Mouse (Mus musculus) neural tube, embryonic 13.5 days (tissue): Measurements from ENCODE around the gene Iqcn. TPM values are rescaled to one million over a fixed set of nuclear protein-coding genes. Genes with fewer than 3 reads are reported as not detected.

Source experiments
- ATAC-seq: fragments of 200-750 bp; cut with Nextera tagmentation; 2 replicates; pipeline ENCODE4 v1.8.0; 2017; ENCODE audit warnings: low read depth, mild to moderate bottlenecking, moderate TSS enrichment, moderate library complexity
- H3K27ac ChIP-seq: fragments of 300-500 bp; sonication (generic); replicated peaks from 2 replicates; pipeline ENCODE4 v1.5.1; 2015; ENCODE audit warnings: moderate library complexity, mild to moderate bottlenecking, inconsistent platforms
- H3K27me3 ChIP-seq: fragments of 300-500 bp; sonication (generic); 2 replicates; pipeline ENCODE4 v1.6.1; 2015; ENCODE audit warnings: mild to moderate bottlenecking, inconsistent platforms
- H3K36me3 ChIP-seq: fragments of 300-500 bp; sonication (generic); 2 replicates; pipeline ENCODE4 v1.6.1; 2015; ENCODE audit warnings: mild to moderate bottlenecking, inconsistent platforms
- H3K4me1 ChIP-seq: fragments of 300-500 bp; sonication (generic); replicated peaks from 2 replicates; pipeline ENCODE4 v1.6.1; 2015; ENCODE audit warnings: inconsistent platforms
- H3K4me2 ChIP-seq: fragments of 300-500 bp; sonication (generic); 2 replicates; pipeline ENCODE4 v1.6.1; 2015; ENCODE audit warnings: inconsistent platforms, mild to moderate bottlenecking, moderate library complexity
- H3K4me3 ChIP-seq: fragments of 300-500 bp; sonication (generic); 2 replicates; pipeline ENCODE4 v1.5.1; 2015; ENCODE audit warnings: mild to moderate bottlenecking, inconsistent platforms
- H3K9ac ChIP-seq: fragments of 300-500 bp; sonication (generic); 2 replicates; pipeline ENCODE4 v1.6.1; 2015; ENCODE audit warnings: moderate library complexity, mild to moderate bottlenecking, inconsistent platforms
- H3K9me3 ChIP-seq: fragments of 300-500 bp; sonication (generic); 2 replicates; pipeline ENCODE4 v1.6.1; 2016; ENCODE audit warnings: inconsistent platforms
- WGBS: fragments of 180-500 bp; shearing (Covaris S2); methylation state at CpG from one replicate; pipeline ENCODE4 v1.1.7; 2015; 5-methylcytosine and 5-hydroxymethylcytosine counted together
- polyA plus RNA-seq: library from polyadenylated mRNA; unstranded; fragments of >200 nt; fragmentation: Nextera tagmentation; extraction: Ambion mirVana; gene quantifications from 2 replicates; pipeline ENCODE4 v1.2.1, GENCODE M21; 2015

Gene Iqcn
- polyA plus RNA-seq, 1 experiment from 2014 or later = 0.17 TPM

GRCm38 (mm10) chr8:70744806-70745205, 41.5 kb downstream of the Iqcn start:
- H3K27ac ChIP-seq = no peak overlapping the region
- H3K36me3 ChIP-seq = no peaks in the 10 kb centered on the region
- H3K4me2 ChIP-seq = peak overlapping the region; percentile 54; the same call in 1 of the 2 replicates
- ATAC-seq = no peak
- WGBS = 51% methylated on average over 11 of the region's 11 CpGs
- H3K9me3 ChIP-seq = no peaks in the 10 kb centered on the region
- H3K4me3 ChIP-seq = no peak overlapping the region
- peaks cover 19% of the 10 kb centered on the region for H3K4me1 ChIP-seq
- peaks cover 100% of the 10 kb centered on the region for H3K27me3 ChIP-seq
- H3K9ac ChIP-seq = no peak overlapping the region

- Histone ChIP-seq H3K27ac (no peak overlapping the region), H3K4me2 (no peak overlapping the region), H3K36me3 (no peaks in the 10 kb centered on the region), H3K9me3 (no peaks in the 10 kb centered on the region), H3K4me1 (peaks cover 19% of the 10 kb centered on the region), H3K9ac (no peak overlapping the region), H3K4me3 (no peak overlapping the region), H3K27me3 (peaks cover 94% of the 10 kb centered on the region)
- no peak for ATAC-seq
- WGBS = 55% methylated on average over 19 of the region's 19 CpGs
These were observed 42.5 kb downstream of the Iqcn start for GRCm38 (mm10) chr8:70745691-70746220.

GRCm38 (mm10) chr8:70746676-70747075, 43.4 kb downstream of the Iqcn start:
- Histone ChIP-seq H3K4me3 (no peak overlapping the region), H3K27ac (no peak overlapping the region), H3K9me3 (no peaks in the 10 kb centered on the region), H3K4me1 (peaks cover 19% of the 10 kb centered on the region), H3K9ac (no peak overlapping the region), H3K27me3 (peaks cover 85% of the 10 kb centered on the region), H3K36me3 (no peaks in the 10 kb centered on the region), H3K4me2 (no peak overlapping the region)
- 77% methylated on average over 9 of the region's 9 CpGs for WGBS
- ATAC-seq = no peak

- ATAC-seq = no peak
- H3K4me3 ChIP-seq = no peak overlapping the region
- WGBS = 85% methylated on average over 18 of the region's 18 CpGs
- no peaks in the 10 kb centered on the region for H3K9me3 ChIP-seq
- no peak overlapping the region for H3K4me2 ChIP-seq
- no peak overlapping the region for H3K9ac ChIP-seq
- no peak overlapping the region for H3K27ac ChIP-seq
- H3K36me3 ChIP-seq = no peaks in the 10 kb centered on the region
- peaks cover 78% of the 10 kb centered on the region for H3K27me3 ChIP-seq
- H3K4me1 ChIP-seq = peaks cover 19% of the 10 kb centered on the region
These were observed 44.1 kb downstream of the Iqcn start for GRCm38 (mm10) chr8:70747211-70747890.

GRCm38 (mm10) chr8:70748246-70749096, 45.2 kb downstream of the Iqcn start:
- no peaks in the 10 kb centered on the region for H3K36me3 ChIP-seq
- peaks cover 20% of the 10 kb centered on the region for H3K4me1 ChIP-seq
- peaks cover 67% of the 10 kb centered on the region for H3K27me3 ChIP-seq
- no peak overlapping the region for H3K27ac ChIP-seq
- 86% methylated on average over 23 of the region's 23 CpGs for WGBS
- no peak overlapping the region for H3K4me3 ChIP-seq
- H3K4me2 ChIP-seq = no peak overlapping the region
- no peak overlapping the region for H3K9ac ChIP-seq
- H3K9me3 ChIP-seq = no peaks in the 10 kb centered on the region
- ATAC-seq = no peak

- peaks cover 60% of the 10 kb centered on the region for H3K27me3 ChIP-seq
- no peaks in the 10 kb centered on the region for H3K36me3 ChIP-seq
- H3K4me1 ChIP-seq = peaks cover 13% of the 10 kb centered on the region
- no peaks in the 10 kb centered on the region for H3K9me3 ChIP-seq
- H3K27ac ChIP-seq = no peak overlapping the region
- 84% methylated on average over 19 of the region's 19 CpGs for WGBS
- H3K4me2 ChIP-seq = no peak overlapping the region
- no peak for ATAC-seq
- no peak overlapping the region for H3K9ac ChIP-seq
- no peak overlapping the region for H3K4me3 ChIP-seq
These were observed 45.9 kb downstream of the Iqcn start for GRCm38 (mm10) chr8:70749097-70749674.

- peaks cover 13% of the 10 kb centered on the region for H3K4me1 ChIP-seq
- no peaks in the 10 kb centered on the region for H3K36me3 ChIP-seq
- no peak overlapping the region for H3K4me3 ChIP-seq
- H3K27me3 ChIP-seq = peaks cover 50% of the 10 kb centered on the region
- no peak overlapping the region for H3K27ac ChIP-seq
- ATAC-seq = no peak
- WGBS = 87% methylated on average over 13 of the region's 13 CpGs
- no peak overlapping the region for H3K9ac ChIP-seq
- no peaks in the 10 kb centered on the region for H3K9me3 ChIP-seq
- no peak overlapping the region for H3K4me2 ChIP-seq
These were observed 46.9 kb downstream of the Iqcn start for GRCm38 (mm10) chr8:70750128-70750680.

GRCm38 (mm10) chr8:70752000-70752764, 48.9 kb downstream of the Iqcn start:
- H3K36me3 ChIP-seq = peaks cover 14% of the 10 kb centered on the region
- peaks cover 30% of the 10 kb centered on the region for H3K27me3 ChIP-seq
- ATAC-seq = no peak
- peaks cover 32% of the 10 kb centered on the region for H3K4me1 ChIP-seq
- H3K4me2 ChIP-seq = no peak overlapping the region
- H3K27ac ChIP-seq = peak overlapping the region; percentile 24; the same call in 1 of the 2 replicates
- H3K4me3 ChIP-seq = no peak overlapping the region
- H3K9ac ChIP-seq = no peak overlapping the region
- no peaks in the 10 kb centered on the region for H3K9me3 ChIP-seq
- 31% methylated on average over 11 of the region's 11 CpGs for WGBS

- WGBS = 31% methylated on average over 21 of the region's 21 CpGs
- Histone ChIP-seq H3K4me2 (peak overlapping the region; percentile 22), H3K4me1 (peaks cover 42% of the 10 kb centered on the region), H3K27ac (peak overlapping the region; percentile 68), H3K27me3 (peaks cover 20% of the 10 kb centered on the region), H3K4me3 (no peak overlapping the region), H3K36me3 (peaks cover 24% of the 10 kb centered on the region), H3K9me3 (no peaks in the 10 kb centered on the region), H3K9ac (no peak overlapping the region)
- no peak for ATAC-seq
These were observed 49.9 kb downstream of the Iqcn start for GRCm38 (mm10) chr8:70753151-70753550.

GRCm38 (mm10) chr8:70754043-70754870, 51.0 kb downstream of the Iqcn start, which contains the start of gene Rab3a:
Rab3a (plus strand) TSS chr8:70754679.
- Histone ChIP-seq H3K27ac (peak within 1 kb of the TSS; percentile 98), H3K4me2 (peak within 1 kb of the TSS; percentile 93), H3K9ac (peak within 1 kb of the TSS; percentile 94), H3K9me3 (no peaks in the 10 kb centered on the region), H3K4me1 (peaks cover 53% of the 10 kb centered on the region), H3K36me3 (peaks cover 32% of the 10 kb centered on the region), H3K4me3 (peak within 1 kb of the TSS; percentile 83), H3K27me3 (peaks cover 9% of the 10 kb centered on the region)
- WGBS = 8% methylated on average over 37 of the region's 37 CpGs
- ATAC-seq = peak; percentile 97
